Mouse (Mus musculus) left cerebral cortex, postnatal 25 days (tissue): ENCODE data around the gene Tmem221. TPM values are rescaled to one million over a fixed set of nuclear protein-coding genes. Genes with fewer than 3 reads are reported as not detected.

Experiments used
- DNase-seq, 2 experiments: peaks; one replicate each; pipeline ENCODE4 v3.0.0; 2022; ENCODE audit warnings: low spot score in 2 of 2, mixed read lengths in 1 of 2
- intact Hi-C: fragments of 180-260 bp; cut with DNase I; formaldehyde crosslinking; loops from one replicate; pipeline ENCODE4 v1.15.1; 2025
- total RNA-seq, 2 experiments: library from RNA; stranded (reverse); gene quantifications; 2 replicates each; pipeline ENCODE4 v1.2.3; 2021

The Tmem221 gene
- under 1 TPM in 1 of 2 experiments, not detected in 1; 0.21 TPM for total RNA-seq

GRCm38 (mm10) chr8:71558071-71558957 is at the start of gene Tmem221:
Tmem221 (minus strand) TSS chr8:71558871.
- intact Hi-C loops = no loop called here
- no peak for DNase-seq

GRCm38 (mm10) chr8:71604021-71604420 is 45.4 kb upstream of the Tmem221 start:
- DNase-seq = no peak
- intact Hi-C loops = no loop called here

GRCm38 (mm10) chr8:71602666-71603334 is 44.1 kb upstream of the Tmem221 start:
- DNase-seq = peak in 1 of 2 experiments; percentile 54
- intact Hi-C loops = no loop called here

- no peak for DNase-seq
- intact Hi-C loops = no loop called here
Measured at GRCm38 (mm10) chr8:71601939-71602665, 43.4 kb upstream of the Tmem221 start.

GRCm38 (mm10) chr8:71598841-71599240 is 40.2 kb upstream of the Tmem221 start:
- DNase-seq = no peak
- intact Hi-C loops = loop anchor here (5.0 kb wide), 1 partner anchor 157 kb away; no protein-coding TSS in a partner anchor

GRCm38 (mm10) chr8:71598375-71598774 is 39.7 kb upstream of the Tmem221 start:
- no peak for DNase-seq
- intact Hi-C loops = loop anchor here (5.0 kb wide), 1 partner anchor 156 kb away; no protein-coding TSS in a partner anchor

GRCm38 (mm10) chr8:71597451-71597850 is 38.8 kb upstream of the Tmem221 start, which contains the start of gene Fam129c:
Fam129c (plus strand) TSS chr8:71597648.
- DNase-seq = no peak
- intact Hi-C loops = loop anchor here (5.0 kb wide), 1 partner anchor 155 kb away; no protein-coding TSS in a partner anchor

- no peak for DNase-seq
- intact Hi-C loops = loop anchor here (1.0 to 5.0 kb wide), 2 partner anchors 35 to 154 kb away; no protein-coding TSS in a partner anchor
Measured at GRCm38 (mm10) chr8:71596798-71597197, 38.1 kb upstream of the Tmem221 start.

GRCm38 (mm10) chr8:71596384-71596783 is 37.7 kb upstream of the Tmem221 start:
- intact Hi-C loops = loop anchor here (1.0 to 5.0 kb wide), 2 partner anchors 35 to 154 kb away; no protein-coding TSS in a partner anchor
- DNase-seq = no peak

GRCm38 (mm10) chr8:71595862-71596261 is 37.2 kb upstream of the Tmem221 start:
- intact Hi-C loops = loop anchor here (1.0 to 5.0 kb wide), 2 partner anchors 35 to 154 kb away; no protein-coding TSS in a partner anchor
- peak; percentile 88 to 91 for DNase-seq

GRCm38 (mm10) chr8:71594324-71594722 is 35.7 kb upstream of the Tmem221 start:
- intact Hi-C loops = no loop called here
- no peak for DNase-seq

- no peak for DNase-seq
- intact Hi-C loops = loop anchor here (2.0 kb wide), 1 partner anchor 25 kb away; the partner anchor contains the start of gene Slc27a1
Measured at GRCm38 (mm10) chr8:71593556-71594323, 35.1 kb upstream of the Tmem221 start.

GRCm38 (mm10) chr8:71592374-71593170 is 33.9 kb upstream of the Tmem221 start:
- intact Hi-C loops = loop anchor here (2.0 kb wide), 1 partner anchor 24 kb away; the partner anchor contains the start of gene Slc27a1
- peak; percentile 92 to 94 for DNase-seq

GRCm38 (mm10) chr8:71591471-71592373 is 33.1 kb upstream of the Tmem221 start, which contains the start of gene Pgls:
Pgls (plus strand) TSS chr8:71592176.
- intact Hi-C loops = loop anchor here (2.0 kb wide), 1 partner anchor 23 kb away; the partner anchor contains the start of gene Slc27a1
- peak; percentile 98 for DNase-seq

GRCm38 (mm10) chr8:71591017-71591416 is 32.3 kb upstream of the Tmem221 start:
- DNase-seq = no peak
- intact Hi-C loops = no loop called here

- no peak for DNase-seq
- intact Hi-C loops = no loop called here
Measured at GRCm38 (mm10) chr8:71588762-71589161, 30.1 kb upstream of the Tmem221 start.

GRCm38 (mm10) chr8:71586891-71587290 is 28.2 kb upstream of the Tmem221 start:
- no peak for DNase-seq
- intact Hi-C loops = no loop called here
